Comparison of ENCODE assay signal across 17 mouse cellular contexts in genomic region chr7:112326852-112327251, GRCm38 (mm10).
DNase-seq lines count a peak whose midpoint lies in the region; ATAC-seq and TF ChIP-seq lines count a peak whose summit lies in the region.
"Had no signal": no experiment of that assay in that cellular context is flagged by ENCODE, and none has a peak within 500 bp of the region (broad histone marks: within the 10 kb centered on the region; RNA-seq: fewer than 3 reads in every experiment).

No protein-coding gene starts in this region.

- no peaks in the 10 kb centered on the region for H3K27me3 ChIP-seq in hindbrain, embryonic 16.5 days (replicated peaks; ENCODE audit: control insufficient read depth, insufficient read depth, low read length)
- no peaks in the 10 kb centered on the region for H3K27me3 ChIP-seq in hindbrain, embryonic 11.5 days (ENCODE audit: control insufficient read depth, insufficient read depth, low read length)
- no peaks in the 10 kb centered on the region for H3K27me3 ChIP-seq in midbrain, embryonic 15.5 days (replicated peaks)
- H3K27me3 ChIP-seq: hindbrain, embryonic 15.5 days; midbrain, embryonic 12.5 days had no signal

- WGBS in hindbrain, embryonic 16.5 days = 58% methylated on average over 4 of the region's 4 CpGs
- WGBS in hindbrain, embryonic 11.5 days = 79% methylated on average over 4 of the region's 4 CpGs
- WGBS in midbrain, embryonic 15.5 days = 59% methylated on average over 4 of the region's 4 CpGs

- H3K9ac ChIP-seq in hindbrain, embryonic 16.5 days (ENCODE audit: low read depth, low read length) = no peak overlapping the region
- no peak overlapping the region for H3K9ac ChIP-seq in hindbrain, embryonic 11.5 days (ENCODE audit: low read depth, low read length)
- no peak overlapping the region for H3K9ac ChIP-seq in midbrain, embryonic 15.5 days
- H3K9ac ChIP-seq: embryonic facial prominence, embryonic 13.5 days; hindbrain, embryonic 15.5 days; midbrain, embryonic 12.5 days had no signal

- intact Hi-C loops in left cerebral cortex, adult 2 months (cut with DNase I) = no loop called here
- intact Hi-C loops in left cerebral cortex, postnatal 4 days (cut with DNase I) = no loop called here

- H3K36me3 ChIP-seq in hindbrain, embryonic 16.5 days (ENCODE audit: control insufficient read depth, insufficient read depth, low read length) = no peaks in the 10 kb centered on the region
- no peaks in the 10 kb centered on the region for H3K36me3 ChIP-seq in hindbrain, embryonic 11.5 days (ENCODE audit: control insufficient read depth, insufficient read depth, low read length)
- H3K36me3 ChIP-seq in midbrain, embryonic 15.5 days (replicated peaks) = no peaks in the 10 kb centered on the region
- H3K36me3 ChIP-seq: embryonic facial prominence, embryonic 13.5 days; hindbrain, embryonic 15.5 days; midbrain, embryonic 12.5 days had no signal

- no peaks in the 10 kb centered on the region for H3K9me3 ChIP-seq in hindbrain, embryonic 16.5 days (ENCODE audit: control insufficient read depth, low read length)
- H3K9me3 ChIP-seq in hindbrain, embryonic 11.5 days (ENCODE audit: control insufficient read depth, low read length) = no peaks in the 10 kb centered on the region
- no peaks in the 10 kb centered on the region for H3K9me3 ChIP-seq in midbrain, embryonic 15.5 days
- H3K9me3 ChIP-seq: hindbrain, embryonic 15.5 days; midbrain, embryonic 12.5 days had no signal

- H3K4me3 ChIP-seq in hindbrain, embryonic 16.5 days (ENCODE audit: low read length) = no peak overlapping the region
- H3K4me3 ChIP-seq in hindbrain, embryonic 11.5 days (ENCODE audit: low read depth, low read length) = no peak overlapping the region
- H3K4me3 ChIP-seq in left cerebral cortex, adult 2 months = no peak overlapping the region
- H3K4me3 ChIP-seq in midbrain, embryonic 15.5 days = no peak overlapping the region
- H3K4me3 ChIP-seq: embryonic facial prominence, embryonic 13.5 days; hindbrain, embryonic 15.5 days; midbrain, embryonic 12.5 days had no signal

- no peaks in the 10 kb centered on the region for H3K4me1 ChIP-seq in hindbrain, embryonic 16.5 days (ENCODE audit: control insufficient read depth, insufficient read depth, low read depth, low read length)
- no peaks in the 10 kb centered on the region for H3K4me1 ChIP-seq in hindbrain, embryonic 11.5 days (replicated peaks; ENCODE audit: control insufficient read depth, insufficient read depth, low read length)
- no peaks in the 10 kb centered on the region for H3K4me1 ChIP-seq in midbrain, embryonic 15.5 days
- H3K4me1 ChIP-seq: hindbrain, embryonic 15.5 days; midbrain, embryonic 12.5 days had no signal

- no peak overlapping the region for H3K27ac ChIP-seq in hindbrain, embryonic 16.5 days (ENCODE audit: low read depth, low read length)
- no peak overlapping the region for H3K27ac ChIP-seq in hindbrain, embryonic 11.5 days (ENCODE audit: low read depth, low read length)
- peak overlapping the region; percentile 13; the same call in 1 of the 2 replicates for H3K27ac ChIP-seq in left cerebral cortex, adult 2 months
- H3K27ac ChIP-seq in midbrain, embryonic 15.5 days = no peak overlapping the region
- H3K27ac ChIP-seq: embryonic facial prominence, embryonic 13.5 days; hindbrain, embryonic 15.5 days; kidney, postnatal 0 days; macrophage; midbrain, embryonic 12.5 days had no signal

- DNase-seq in frontal cortex, postnatal 25 days (ENCODE audit: low spot score in 2 of 2) = no peak
- no peak for DNase-seq in hindbrain, embryonic 11.5 days (ENCODE audit: low spot score)
- peak in 1 of 2 experiments; percentile 39 for DNase-seq in left cerebral cortex, adult 2 months (ENCODE audit: extremely low spot score in 1 of 2, low spot score in 2 of 2)
- no peak for DNase-seq in left cerebral cortex, postnatal 4 days
- DNase-seq in brain, embryonic 14.5 days (ENCODE audit: low read depth) = peak; percentile 30
- DNase-seq: adrenal gland, postnatal 10 days; cerebellum, adult 8-10 months; right cerebral cortex, postnatal 14 days; thymus, postnatal 4 days had no signal

- TF ChIP-seq CTCF in left cerebral cortex, adult 2 months (IDR thresholded peaks at IDR 0.05) = no peak
- no peak for TF ChIP-seq CTCF in brain, embryonic 14.5 days (IDR thresholded peaks at IDR 0.05; ENCODE audit: borderline replicate concordance, extremely low read depth, insufficient read depth, insufficient read length)

- H3K4me2 ChIP-seq in hindbrain, embryonic 16.5 days (ENCODE audit: low read length) = no peak overlapping the region
- no peak overlapping the region for H3K4me2 ChIP-seq in hindbrain, embryonic 11.5 days (replicated peaks; ENCODE audit: low read depth, low read length)
- no peak overlapping the region for H3K4me2 ChIP-seq in midbrain, embryonic 15.5 days
- H3K4me2 ChIP-seq: embryonic facial prominence, embryonic 13.5 days; hindbrain, embryonic 15.5 days; midbrain, embryonic 12.5 days had no signal

- TF ChIP-seq POLR2A in brain, embryonic 14.5 days (IDR thresholded peaks at IDR 0.05; ENCODE audit: borderline replicate concordance, extremely low read depth, insufficient read depth, insufficient read length, poor library complexity, severe bottlenecking) = no peak

- peak; percentile 17 for ATAC-seq in frontal cortex, adult (ENCODE audit: low TSS enrichment)
- ATAC-seq in hindbrain, embryonic 16.5 days = peak; percentile 87; the same call in 1 of the 2 replicates
- ATAC-seq in hindbrain, embryonic 11.5 days (ENCODE audit: low FRiP score) = no peak
- no peak for ATAC-seq in midbrain, embryonic 15.5 days (replicated peaks)

Comparison
In these comparisons a context has a peak if more than half of its experiments do, and no peak if none do; other contexts are left out.
1. ATAC-seq: peak in frontal cortex, adult (single experiment) and hindbrain, embryonic 16.5 days (single experiment); none in hindbrain, embryonic 11.5 days (single experiment) and midbrain, embryonic 15.5 days (single experiment).